Mouse (Mus musculus) forebrain, embryonic 13.5 days (tissue): ENCODE data around the gene Wfdc11. TPM values are rescaled to one million over a fixed set of nuclear protein-coding genes. Genes with fewer than 3 reads are reported as not detected.
"Not testable (repeated sequence)": the region's sequence is repeated elsewhere in the genome, so short reads cannot be mapped to it uniquely, and the experiment has no call there.

Experiments used
- ATAC-seq: fragments of 200-750 bp; cut with Nextera tagmentation; 2 replicates; pipeline ENCODE4 v1.8.0; 2017
- H3K27ac ChIP-seq: fragments of 300-500 bp; sonication (generic); 2 replicates; pipeline ENCODE4 v1.5.1; 2015; ENCODE audit warnings: inconsistent platforms, mild to moderate bottlenecking, moderate library complexity
- H3K27me3 ChIP-seq: fragments of 300-500 bp; sonication (generic); 2 replicates; pipeline ENCODE4 v1.6.1; 2015; ENCODE audit warnings: mild to moderate bottlenecking, inconsistent platforms
- H3K36me3 ChIP-seq: fragments of 300-500 bp; sonication (generic); 2 replicates; pipeline ENCODE4 v1.6.1; 2015; ENCODE audit warnings: mild to moderate bottlenecking, inconsistent platforms; ENCODE audit not compliant: poor library complexity, severe bottlenecking
- H3K4me1 ChIP-seq: fragments of 300-500 bp; sonication (generic); 2 replicates; pipeline ENCODE4 v1.6.1; 2015; ENCODE audit warnings: inconsistent platforms
- H3K4me2 ChIP-seq: fragments of 300-500 bp; sonication (generic); 2 replicates; pipeline ENCODE4 v1.6.1; 2015; ENCODE audit warnings: inconsistent platforms, mild to moderate bottlenecking, moderate library complexity
- H3K4me3 ChIP-seq: fragments of 300-500 bp; sonication (generic); 2 replicates; pipeline ENCODE4 v1.5.1; 2015; ENCODE audit warnings: mild to moderate bottlenecking, inconsistent platforms
- H3K9ac ChIP-seq: fragments of 300-500 bp; sonication (generic); 2 replicates; pipeline ENCODE4 v1.6.1; 2015; ENCODE audit warnings: mild to moderate bottlenecking, inconsistent platforms
- H3K9me3 ChIP-seq: fragments of 300-500 bp; sonication (generic); replicated peaks from 2 replicates; pipeline ENCODE4 v1.6.1; 2016; ENCODE audit warnings: inconsistent platforms
- WGBS: fragments of 180-500 bp; shearing (Covaris S2); methylation state at CpG from one replicate; pipeline ENCODE4 v1.1.7; 2015; 5-methylcytosine and 5-hydroxymethylcytosine counted together
- polyA plus RNA-seq: library from polyadenylated mRNA; unstranded; fragments of >200 nt; fragmentation: Nextera tagmentation; extraction: Ambion mirVana; gene quantifications from 2 replicates; pipeline ENCODE4 v1.2.1, GENCODE M21; 2015

Gene Wfdc11
- polyA plus RNA-seq, 1 experiment from 2014 or later: not detected

DNA sequence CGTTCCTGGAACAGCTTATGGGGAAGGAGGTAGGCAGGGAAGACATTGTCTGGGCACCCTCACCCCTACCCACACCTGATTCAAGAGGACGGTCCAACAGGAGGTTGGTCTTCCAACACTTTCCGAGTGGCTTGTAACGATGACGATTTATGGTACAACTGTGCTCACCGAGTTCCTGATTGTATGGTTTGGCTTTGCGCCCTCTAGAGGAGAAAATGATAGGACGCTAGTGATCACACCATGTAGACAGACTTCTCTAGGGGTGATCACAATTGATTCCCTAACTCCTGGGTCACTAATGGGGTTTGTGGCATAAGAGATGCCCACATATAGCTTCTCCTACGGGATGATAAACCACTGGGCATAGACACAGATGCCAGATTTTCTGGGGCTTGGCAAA is 38.6 kb downstream of the Wfdc11 start:
- Histone ChIP-seq H3K9me3 (no peaks in the 10 kb centered on the region), H3K9ac (no peak overlapping the region), H3K27ac (no peak overlapping the region), H3K4me2 (no peak overlapping the region), H3K4me3 (no peak overlapping the region), H3K4me1 (no peaks in the 10 kb centered on the region), H3K27me3 (no peaks in the 10 kb centered on the region), H3K36me3 (no peaks in the 10 kb centered on the region)
- no peak for ATAC-seq
- 77% methylated on average over 9 of the region's 9 CpGs for WGBS

DNA sequence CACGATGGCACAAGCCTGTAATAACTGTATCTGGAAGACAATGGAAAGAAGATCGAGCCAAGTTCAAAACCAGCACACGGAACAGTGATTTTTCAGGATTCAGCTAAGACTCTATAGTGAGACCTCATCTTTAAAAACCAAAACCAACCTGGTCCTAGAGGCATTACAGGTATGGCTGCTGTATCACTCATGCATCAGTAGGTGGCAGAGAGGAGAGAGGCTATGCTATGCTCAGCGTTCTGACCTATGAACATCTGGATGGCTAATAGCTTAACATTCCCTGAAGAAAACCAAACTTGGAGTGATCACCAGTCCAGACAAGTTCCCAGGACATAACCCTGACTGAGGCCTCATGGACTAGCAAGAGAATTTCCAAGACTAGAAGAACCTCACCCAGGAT is 52.1 kb downstream of the Wfdc11 start:
- no peak overlapping the region for H3K27ac ChIP-seq
- no peaks in the 10 kb centered on the region for H3K9me3 ChIP-seq
- 86% methylated on average over 4 of the region's 4 CpGs for WGBS
- no peak overlapping the region for H3K4me3 ChIP-seq
- no peaks in the 10 kb centered on the region for H3K27me3 ChIP-seq
- H3K4me1 ChIP-seq: no peaks in the 10 kb centered on the region
- no peak for ATAC-seq
- H3K36me3 ChIP-seq: no peaks in the 10 kb centered on the region
- no peak overlapping the region for H3K4me2 ChIP-seq
- no peak overlapping the region for H3K9ac ChIP-seq

DNA sequence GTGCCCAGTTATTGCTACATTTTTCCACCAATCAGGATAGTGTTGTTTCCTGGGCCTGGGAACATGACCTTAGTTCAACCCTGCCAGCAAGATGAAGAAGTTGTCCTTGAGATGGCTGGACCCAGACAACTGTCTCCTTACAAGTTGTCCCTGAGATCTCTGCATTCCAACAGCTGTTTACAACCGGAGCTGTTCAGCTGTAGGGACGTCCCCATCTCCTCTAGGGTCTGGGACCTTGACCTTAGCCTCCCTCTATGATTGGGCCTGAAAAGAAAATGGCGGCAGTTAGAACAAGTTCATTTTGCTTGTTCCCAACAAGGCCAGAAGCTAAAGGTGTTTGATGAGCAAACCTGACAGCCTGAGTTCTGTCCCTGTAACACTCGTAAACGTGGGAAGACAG is 54.8 kb downstream of the Wfdc11 start:
- H3K4me2 ChIP-seq: no peak overlapping the region
- WGBS: 84% methylated on average over 5 of the region's 5 CpGs
- no peak overlapping the region for H3K27ac ChIP-seq
- H3K27me3 ChIP-seq: no peaks in the 10 kb centered on the region
- H3K4me1 ChIP-seq: no peaks in the 10 kb centered on the region
- no peak for ATAC-seq
- no peaks in the 10 kb centered on the region for H3K9me3 ChIP-seq
- H3K9ac ChIP-seq: no peak overlapping the region
- no peak overlapping the region for H3K4me3 ChIP-seq
- no peaks in the 10 kb centered on the region for H3K36me3 ChIP-seq

DNA sequence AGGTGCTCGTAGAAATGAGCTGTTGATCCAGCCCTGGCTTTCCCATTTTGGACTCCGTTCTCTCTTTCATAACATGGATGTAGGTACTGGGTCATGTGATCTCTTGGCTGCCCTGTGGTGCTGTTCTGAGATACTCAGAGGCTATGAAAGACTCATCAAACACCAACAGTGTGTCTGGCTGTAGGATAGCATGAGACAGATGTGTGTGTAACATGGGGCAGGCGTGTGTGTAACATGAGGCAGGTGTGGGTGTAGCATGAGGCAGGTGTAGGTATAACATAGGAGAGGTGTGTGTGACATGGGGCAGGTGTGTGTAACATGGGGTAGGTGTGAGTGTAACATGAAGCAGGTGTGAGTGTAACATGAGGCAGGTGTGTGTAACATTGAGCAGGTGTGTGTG is 58.5 kb downstream of the Wfdc11 start:
- ATAC-seq: no peak
- WGBS: 97% methylated on average over 3 of the region's 3 CpGs
- Histone ChIP-seq H3K4me3 (no peak overlapping the region), H3K27me3 (no peaks in the 10 kb centered on the region), H3K9ac (no peak overlapping the region), H3K27ac (no peak overlapping the region), H3K4me2 (no peak overlapping the region), H3K36me3 (no peaks in the 10 kb centered on the region), H3K9me3 (no peaks in the 10 kb centered on the region), H3K4me1 (no peaks in the 10 kb centered on the region)

DNA sequence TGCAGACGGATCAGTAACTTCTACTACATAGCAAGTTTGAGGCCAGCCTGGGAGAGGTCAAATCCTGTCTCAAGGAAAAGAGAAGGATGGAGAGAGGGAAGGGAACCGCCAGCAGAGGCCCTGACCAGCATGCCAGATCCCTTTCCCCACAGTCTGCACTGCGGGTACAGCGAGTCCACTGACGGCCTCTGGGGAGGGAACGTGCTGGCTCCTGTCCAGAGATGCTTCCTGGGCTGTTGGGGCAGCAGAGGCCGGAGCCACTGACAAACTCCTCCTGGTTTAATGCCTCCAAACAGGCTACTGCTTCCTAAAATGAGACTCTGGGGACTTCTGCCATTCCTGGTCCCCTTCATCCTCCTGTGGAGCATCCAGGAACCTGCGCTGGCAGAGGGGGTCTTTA is 60.4 kb downstream of the Wfdc11 start, which contains the start of the genes Wfdc6b and Wfdc8:
Gene Wfdc6b, plus strand, starts transcription at position 52 of the 400 bp plus-strand sequence.
Gene Wfdc8, minus strand, starts transcription at position 156 of the 400 bp plus-strand sequence.
- H3K9ac ChIP-seq, H3K27ac ChIP-seq, H3K36me3 ChIP-seq, H3K27me3 ChIP-seq, H3K9me3 ChIP-seq, H3K4me2 ChIP-seq, H3K4me3 ChIP-seq, ATAC-seq, H3K4me1 ChIP-seq: not testable (repeated sequence)
- 60% methylated on average over 8 of the region's 8 CpGs for WGBS

Other genes with a start within 250 kb of the Wfdc11 start
- 7.9 and 8.6 TPM in 2 replicates for gene Sdc4, start 230.2 kb downstream of the Wfdc11 start, polyA plus RNA-seq
- gene Sys1, start 217.1 kb downstream of the Wfdc11 start, polyA plus RNA-seq: 71.8 and 72.4 TPM in 2 replicates
- gene Gm20458, start 213.1 kb downstream of the Wfdc11 start, polyA plus RNA-seq: 3.6 and 3.7 TPM in 2 replicates
- gene Trp53tg5, start 200.4 kb downstream of the Wfdc11 start, polyA plus RNA-seq: not detected in 2 replicates
- 6.3 and 7.3 TPM in 2 replicates for gene Dbndd2, start 188.0 kb downstream of the Wfdc11 start, polyA plus RNA-seq
- gene Pigt, start 176.6 kb downstream of the Wfdc11 start, polyA plus RNA-seq: 47.2 and 52.2 TPM in 2 replicates
- 15.4 and 21.2 TPM in 2 replicates for gene Wfdc2, start 111.7 kb downstream of the Wfdc11 start, polyA plus RNA-seq
- not detected in 2 replicates for gene Spint3, start 100.6 kb downstream of the Wfdc11 start, polyA plus RNA-seq
- gene Wfdc6a, start 88.6 kb downstream of the Wfdc11 start, polyA plus RNA-seq: not detected in 2 replicates
- gene Eppin, start 80.5 kb downstream of the Wfdc11 start, polyA plus RNA-seq: not detected in 2 replicates
- gene Wfdc6b, start 60.6 kb downstream of the Wfdc11 start, polyA plus RNA-seq: not detected in 2 replicates
- gene Wfdc8, start 60.5 kb downstream of the Wfdc11 start, polyA plus RNA-seq: not detected in 2 replicates
- gene Wfdc16, start 35.3 kb downstream of the Wfdc11 start, polyA plus RNA-seq: not detected in 2 replicates
- not detected in 2 replicates for gene Wfdc10, start 18.0 kb downstream of the Wfdc11 start, polyA plus RNA-seq
- not detected in 2 replicates for gene Wfdc9, start 17.5 kb downstream of the Wfdc11 start, polyA plus RNA-seq
- not detected in 2 replicates for gene Wfdc13, start 11.0 kb upstream of the Wfdc11 start, polyA plus RNA-seq
- not detected in 2 replicates for gene Spint4, start 24.4 kb upstream of the Wfdc11 start, polyA plus RNA-seq
- gene Spint5, start 41.2 kb upstream of the Wfdc11 start, polyA plus RNA-seq: not detected in 2 replicates
- 0.92 and 1.4 TPM in 2 replicates for gene Wfdc3, start 71.8 kb upstream of the Wfdc11 start, polyA plus RNA-seq
- gene Dnttip1, start 71.9 kb upstream of the Wfdc11 start, polyA plus RNA-seq: 75.2 and 80.2 TPM in 2 replicates
- 476 and 507 TPM in 2 replicates for gene Ube2c, start 95.8 kb upstream of the Wfdc11 start, polyA plus RNA-seq
- not detected in 2 replicates for gene Tnnc2, start 105.9 kb upstream of the Wfdc11 start, polyA plus RNA-seq
- 14.7 and 15.4 TPM in 2 replicates for gene Snx21, start 111.7 kb upstream of the Wfdc11 start, polyA plus RNA-seq
- gene Acot8, start 130.8 kb upstream of the Wfdc11 start, polyA plus RNA-seq: 16.5 and 17.0 TPM in 2 replicates
- 11.7 and 12.1 TPM in 2 replicates for gene Zswim3, start 131.0 kb upstream of the Wfdc11 start, polyA plus RNA-seq
- 22.1 and 23.2 TPM in 2 replicates for gene Zswim1, start 148.6 kb upstream of the Wfdc11 start, polyA plus RNA-seq
- not detected in 2 replicates for gene Spata25, start 154.4 kb upstream of the Wfdc11 start, polyA plus RNA-seq
- gene Ctsa, start 158.8 kb upstream of the Wfdc11 start, polyA plus RNA-seq: 82.7 and 91.6 TPM in 2 replicates
- 4.0 and 4.2 TPM in 2 replicates for gene Neurl2, start 159.4 kb upstream of the Wfdc11 start, polyA plus RNA-seq
- 34.3 and 35.4 TPM in 2 replicates for gene Pltp, start 183.6 kb upstream of the Wfdc11 start, polyA plus RNA-seq
- 101 and 107 TPM in 2 replicates for gene Pcif1, start 205.2 kb upstream of the Wfdc11 start, polyA plus RNA-seq
- gene Zfp335, start 237.7 kb upstream of the Wfdc11 start, polyA plus RNA-seq: 12.2 and 15.1 TPM in 2 replicates